Mouse (Mus musculus) CH12.LX (cell line): ENCODE data around the gene Pnp2.

ENCODE experiments used
- JUND ChIP-seq: conservative IDR thresholded peaks from 2 replicates; pipeline ENCODE4 v1.6.1; 2011; ENCODE audit warnings: low read depth, low read length, improper control_type of control experiment
- PAX5 ChIP-seq: IDR thresholded peaks from 2 replicates; pipeline ENCODE4 v1.6.1; 2012; ENCODE audit warnings: low read length, inconsistent platforms, mixed read lengths
- POLR2A ChIP-seq: IDR thresholded peaks from 2 replicates; pipeline ENCODE4 v1.6.1; 2011; ENCODE audit warnings: low read depth, mild to moderate bottlenecking, improper control_type of control experiment, low read length
- POLR2AphosphoS2 ChIP-seq: IDR thresholded peaks from 2 replicates; pipeline ENCODE4 v1.6.1; 2011; ENCODE audit warnings: low read depth, low read length, improper control_type of control experiment
- ZC3H11A ChIP-seq: IDR thresholded peaks from 2 replicates; pipeline ENCODE4 v1.6.1; 2012; ENCODE audit warnings: low read depth, mild to moderate bottlenecking, inconsistent platforms, low read length, improper control_type of control experiment

DNA sequence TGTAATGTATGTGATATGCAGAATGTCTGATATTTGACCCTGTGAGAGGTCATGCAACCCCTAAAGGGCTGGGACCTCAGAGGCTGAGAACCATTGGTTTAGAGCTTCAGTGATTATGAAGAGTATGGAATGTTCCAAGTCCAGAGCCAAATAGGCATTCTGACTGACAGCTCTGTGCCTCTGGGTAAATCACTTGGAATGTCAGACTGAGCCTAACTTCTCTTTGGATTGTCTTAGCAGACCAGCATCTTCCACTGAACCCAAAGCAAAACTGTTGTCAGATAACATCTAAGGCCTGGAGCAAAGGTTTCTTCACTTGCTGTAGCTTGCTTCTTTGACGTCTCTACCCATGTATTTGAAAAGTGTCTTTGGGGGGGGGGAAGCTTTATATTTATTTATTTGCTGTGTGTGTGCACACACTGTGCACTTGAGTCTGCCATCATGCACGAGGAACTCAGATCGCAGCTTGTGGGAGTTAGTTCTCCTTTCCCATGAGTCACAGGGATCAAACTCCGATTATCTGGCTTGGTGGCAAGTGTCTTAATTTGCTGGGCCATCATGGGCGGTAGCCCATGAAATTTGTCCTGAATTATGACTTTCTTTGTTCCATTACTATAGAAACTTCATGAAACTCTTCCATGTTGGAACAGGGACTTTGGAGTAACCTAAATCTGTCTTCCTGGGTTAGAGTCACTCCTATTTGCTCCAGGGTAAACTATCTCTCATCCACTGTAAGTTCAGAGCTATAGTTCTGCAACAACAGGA, 12.6 kb downstream of the Pnp2 start:
- no peak for TF ChIP-seq PAX5
- no peak for TF ChIP-seq POLR2AphosphoS2
- no peak for TF ChIP-seq ZC3H11A
- TF ChIP-seq POLR2A = no peak
- TF ChIP-seq JUND = no peak
